Mouse (Mus musculus): ENCODE data around the gene Trim40.
A peak's percentile ranks its signal among the peaks of the same experiment; 100 is the strongest.

The Trim40 gene

GRCm38 (mm10) chr17:36840961-36841445 is 48.9 kb downstream of the Trim40 start:
- DNase-seq (ENCODE audit: low read depth, low spot score), result no peak

GRCm38 (mm10) chr17:36839931-36840330 is 50.0 kb downstream of the Trim40 start:
- DNase-seq (ENCODE audit: low read depth, low spot score), result no peak

- DNase-seq (ENCODE audit: low read depth, low spot score), result no peak
These were observed 50.9 kb downstream of the Trim40 start for GRCm38 (mm10) chr17:36839001-36839400.

GRCm38 (mm10) chr17:36836874-36837647 is 52.9 kb downstream of the Trim40 start, which contains the start of gene Trim26:
Gene Trim26 (plus strand): TSS chr17:36837134.
- peak; percentile 89 for DNase-seq (ENCODE audit: low read depth, low spot score)

GRCm38 (mm10) chr17:36836427-36836812 is 53.5 kb downstream of the Trim40 start:
- no peak for DNase-seq (ENCODE audit: low read depth, low spot score)

- no peak for DNase-seq (ENCODE audit: low read depth, low spot score)
These were observed 54.1 kb downstream of the Trim40 start for GRCm38 (mm10) chr17:36835591-36836426.

- DNase-seq (ENCODE audit: low read depth, low spot score), result no peak
These were observed 57.2 kb downstream of the Trim40 start for GRCm38 (mm10) chr17:36832694-36833093.
